Mouse (Mus musculus) brain, embryonic 14.5 days (tissue): ENCODE results near the gene Lman2. TPM values are rescaled to one million over a fixed set of nuclear protein-coding genes. Genes with fewer than 3 reads are reported as not detected.
A peak's percentile ranks its signal among the peaks of the same experiment; 100 is the strongest.

Source experiments
- DNase-seq: peaks from one replicate; pipeline ENCODE4 v3.0.0-alpha.2; 2011; ENCODE audit warnings: low read depth
- CTCF ChIP-seq: fragments of 200-500 bp; IDR thresholded peaks from 2 replicates; pipeline ENCODE4 v1.5.1; 2012; ENCODE audit warnings: inconsistent platforms, mild to moderate bottlenecking, moderate library complexity, borderline replicate concordance; ENCODE audit not compliant: insufficient read depth, insufficient read length; ENCODE audit errors: extremely low read depth
- POLR2A ChIP-seq: fragments of 200-500 bp; IDR thresholded peaks from 2 replicates; pipeline ENCODE4 v1.6.1; 2012; ENCODE audit warnings: mild to moderate bottlenecking, inconsistent platforms, borderline replicate concordance; ENCODE audit not compliant: poor library complexity, insufficient read depth, insufficient read length, severe bottlenecking; ENCODE audit errors: extremely low read depth
- polyA plus RNA-seq: library from polyadenylated mRNA; depleted of rRNA; stranded (reverse); fragments of >200 nt; gene quantifications from 2 replicates; pipeline ENCODE4 v1.2.3, GENCODE M21; 2012

Gene Lman2
- polyA plus RNA-seq, 1 experiment = 66.2 TPM

GRCm38 (mm10) chr13:55369531-55370114, 7.0 kb upstream of the Lman2 start, which contains the start of gene Rgs14:
Gene Rgs14, plus strand, starts transcription at chr13:55369732.
- TF ChIP-seq CTCF (no peak), POLR2A (no peak)
- DNase-seq = no peak

DNA sequence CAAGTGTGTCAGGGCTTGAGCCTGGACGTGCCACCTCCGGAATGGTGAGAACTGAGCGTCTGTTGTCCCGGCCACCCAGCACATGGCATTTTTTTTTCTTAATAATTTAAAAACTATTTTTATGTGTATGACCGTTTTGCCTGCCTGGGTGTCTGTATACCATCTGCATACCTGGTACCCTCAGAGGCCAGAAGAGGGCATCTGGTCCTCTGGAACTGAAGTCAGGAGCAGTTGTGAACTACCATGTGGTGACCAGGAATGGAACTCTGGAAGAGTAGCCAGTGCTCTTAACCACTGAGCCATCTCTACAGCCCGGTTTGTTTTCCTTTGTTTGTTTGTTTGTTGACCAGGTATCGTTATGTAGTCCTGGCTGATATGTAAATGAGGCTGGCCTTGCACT, 5.8 kb upstream of the Lman2 start:
- TF ChIP-seq POLR2A = no peak
- TF ChIP-seq CTCF = no peak
- DNase-seq = no peak

- no peak for DNase-seq
- TF ChIP-seq POLR2A (no peak), CTCF (no peak)
Measured at GRCm38 (mm10) chr13:55361974-55362452, 570 bp downstream of the Lman2 start.

DNA sequence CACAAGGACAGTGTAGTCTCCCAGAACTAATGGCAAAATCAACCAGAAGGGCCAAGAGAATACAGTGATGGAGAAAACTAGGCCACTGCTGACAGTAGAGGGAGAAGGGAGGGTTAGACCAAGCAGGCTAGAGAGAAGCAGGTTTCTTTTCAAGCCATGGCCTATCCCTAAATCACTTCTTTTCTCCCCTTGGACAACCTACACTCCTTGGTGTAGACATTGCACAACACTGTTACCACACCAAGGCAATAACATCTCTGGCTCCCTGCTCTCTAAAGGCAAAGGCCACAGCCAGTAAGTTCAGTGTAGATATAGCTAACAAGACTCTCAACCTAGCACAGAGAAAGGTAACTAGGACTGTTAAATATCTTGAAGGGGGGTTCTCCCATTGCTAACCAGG, 1.4 kb downstream of the Lman2 start:
- no peak for TF ChIP-seq CTCF
- no peak for TF ChIP-seq POLR2A
- no peak for DNase-seq

DNA sequence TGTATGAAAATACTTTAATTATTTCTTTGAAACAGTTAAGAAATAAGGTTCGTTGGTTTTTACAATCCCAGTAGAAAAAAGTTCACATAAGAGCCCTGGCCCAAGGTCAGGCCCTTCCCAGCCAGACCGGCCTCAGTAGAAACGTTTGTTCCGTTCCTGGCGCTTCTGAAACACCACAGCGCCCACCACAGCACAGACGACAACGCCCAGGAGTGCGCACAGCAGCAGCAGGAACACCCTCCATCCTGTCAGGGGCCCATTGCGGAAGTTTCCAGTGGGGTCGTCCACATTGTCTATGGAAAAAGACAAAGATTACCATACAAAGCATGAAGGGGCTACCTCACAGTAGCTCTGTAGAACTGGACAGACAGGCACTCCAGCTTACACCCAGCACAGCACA, 15.8 kb downstream of the Lman2 start:
- no peak for DNase-seq
- TF ChIP-seq CTCF (no peak), POLR2A (no peak)

GRCm38 (mm10) chr13:55344286-55344685, 18.3 kb downstream of the Lman2 start:
- DNase-seq = no peak
- TF ChIP-seq CTCF = no peak
- TF ChIP-seq POLR2A = no peak

GRCm38 (mm10) chr13:55342469-55342868, 20.1 kb downstream of the Lman2 start:
- TF ChIP-seq CTCF (no peak), POLR2A (no peak)
- DNase-seq = no peak

GRCm38 (mm10) chr13:55339259-55339658, 23.3 kb downstream of the Lman2 start:
- DNase-seq = no peak
- no peak for TF ChIP-seq CTCF
- no peak for TF ChIP-seq POLR2A

GRCm38 (mm10) chr13:55338131-55339054, 24.2 kb downstream of the Lman2 start:
- peak; percentile 53 for DNase-seq
- TF ChIP-seq POLR2A = no peak
- TF ChIP-seq CTCF = no peak

DNA sequence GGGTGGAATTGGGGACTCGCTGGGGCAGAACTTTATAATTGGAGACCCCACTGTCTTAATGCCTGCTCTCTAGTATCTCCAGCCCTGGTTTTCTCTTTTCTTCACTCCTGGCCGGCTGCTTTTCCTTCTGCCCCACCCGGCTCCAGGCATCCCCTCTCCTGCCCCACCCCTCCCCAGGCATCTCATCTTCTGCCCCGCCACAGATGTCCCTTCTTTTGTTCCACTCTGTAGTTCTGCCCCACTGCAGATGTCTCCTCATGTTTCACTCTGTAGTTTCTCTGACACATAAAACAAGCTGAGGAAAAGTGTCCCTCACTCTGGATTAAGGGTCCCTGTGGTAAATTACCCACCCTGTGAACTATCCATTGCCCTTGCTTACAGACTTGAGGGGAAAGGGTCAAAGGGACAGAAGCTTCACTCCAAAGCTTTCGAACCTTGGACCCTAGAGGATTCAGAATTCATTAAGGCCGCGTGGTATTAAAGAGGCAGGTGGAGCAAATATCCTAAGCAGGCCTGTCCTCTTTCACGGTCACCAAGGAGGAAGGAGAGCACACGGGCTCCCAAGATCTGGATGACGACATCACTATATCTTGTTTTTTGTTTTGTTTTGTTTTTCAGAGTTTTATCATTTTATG, 25.1 kb downstream of the Lman2 start:
- TF ChIP-seq CTCF (no peak), POLR2A (no peak)
- no peak for DNase-seq

- no peak for DNase-seq
- TF ChIP-seq CTCF = no peak
Measured at GRCm38 (mm10) chr13:55335701-55336100, 26.9 kb downstream of the Lman2 start.
